Mouse (Mus musculus): ENCODE results near the gene Arhgef33. TPM values are rescaled to one million over a fixed set of nuclear protein-coding genes. Genes with fewer than 3 reads are reported as not detected.
"Not testable (repeated sequence)": the region's sequence is repeated elsewhere in the genome, so short reads cannot be mapped to it uniquely, and the experiment has no call there.

Gene Arhgef33
- 1.2 and 2.1 TPM in 2 replicates for polyA plus RNA-seq (2014; fragmentation: Nextera tagmentation; extraction: Ambion mirVana)

DNA sequence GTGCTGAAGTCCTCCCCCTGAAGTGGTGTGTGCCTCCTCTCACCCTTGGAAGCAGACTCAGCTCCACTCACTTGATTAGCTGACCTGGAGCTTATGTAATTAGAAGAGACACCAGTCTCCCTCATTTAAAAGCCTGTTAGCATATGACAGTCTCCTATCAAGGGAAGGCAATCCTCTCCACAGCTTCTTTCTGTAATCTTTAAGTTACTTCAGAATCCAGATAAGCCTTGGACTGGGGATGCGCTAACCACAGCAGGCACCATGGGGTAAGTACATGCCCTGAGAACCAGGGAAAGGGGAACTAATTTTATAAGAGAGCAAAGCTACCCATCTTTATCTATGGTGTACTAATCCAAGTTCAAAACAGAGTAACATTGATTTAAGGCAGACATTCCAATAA lies at the start of gene Arhgef33:
Gene Arhgef33, plus strand, starts transcription at position 157 of the 400 bp plus-strand sequence.
- Histone ChIP-seq H3K9ac (replicated peaks; ENCODE audit: low read depth, low read length) (no peak within 1 kb of the TSS), H3K36me3 (ENCODE audit: control insufficient read depth, insufficient read depth, low read length) (no peaks in the 10 kb centered on the region)

DNA sequence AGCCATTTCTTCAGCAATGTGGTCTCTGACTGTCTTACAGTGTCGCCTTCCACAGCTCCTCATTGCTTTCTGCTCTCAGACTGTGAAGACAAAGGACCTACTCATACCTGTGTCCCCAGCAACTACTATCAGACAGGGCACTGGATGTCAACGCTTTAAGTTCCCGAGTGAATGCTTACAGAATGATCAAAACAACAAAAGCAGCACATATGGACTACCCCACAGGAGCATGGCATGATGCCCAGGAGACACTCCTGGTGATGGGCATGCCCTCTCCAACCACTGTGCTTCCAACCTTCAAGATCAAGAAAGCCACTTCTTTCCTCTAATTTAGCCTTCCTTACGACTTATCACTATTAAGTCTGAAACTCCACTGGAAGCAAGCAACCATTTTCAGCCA lies 40.1 kb upstream of the Arhgef33 start:
- H3K36me3 ChIP-seq (ENCODE audit: control insufficient read depth, insufficient read depth, low read length) = peaks cover 62% of the 10 kb centered on the region
- H3K4me3 ChIP-seq (ENCODE audit: low read depth, low read length) = no peak overlapping the region
- H3K9ac ChIP-seq (replicated peaks; ENCODE audit: low read depth, low read length) = no peak overlapping the region
- ATAC-seq (ENCODE audit: insufficient number of reproducible peaks, insufficient read depth, low FRiP score, low read depth) = no peak
- 90% methylated on average over 4 of the region's 4 CpGs for WGBS
- no peaks in the 10 kb centered on the region for H3K27me3 ChIP-seq (ENCODE audit: control insufficient read depth, insufficient read depth, low read length)
- H3K4me2 ChIP-seq (replicated peaks; ENCODE audit: low read depth, low read length) = no peak overlapping the region
- H3K4me1 ChIP-seq (ENCODE audit: control insufficient read depth, insufficient read depth, low read length) = no peaks in the 10 kb centered on the region
- H3K9me3 ChIP-seq (ENCODE audit: control insufficient read depth, low read depth, low read length) = no peaks in the 10 kb centered on the region
- no peak overlapping the region for H3K27ac ChIP-seq (ENCODE audit: low read length)

More for the DNA sequence above, at the start of gene Arhgef33:
- ATAC-seq (ENCODE audit: insufficient number of reproducible peaks, insufficient read depth, low FRiP score, low read depth) = no peak
- no peak within 1 kb of the TSS for H3K27ac ChIP-seq (ENCODE audit: low read length)
- H3K4me1 ChIP-seq (ENCODE audit: control insufficient read depth, insufficient read depth, low read length) = no peaks in the 10 kb centered on the region
- H3K27me3 ChIP-seq (ENCODE audit: control insufficient read depth, insufficient read depth, low read length) = no peaks in the 10 kb centered on the region
- no peak within 1 kb of the TSS for H3K4me3 ChIP-seq (ENCODE audit: low read depth, low read length)
- H3K9me3 ChIP-seq (ENCODE audit: control insufficient read depth, low read depth, low read length) = no peaks in the 10 kb centered on the region
- H3K4me2 ChIP-seq (replicated peaks; ENCODE audit: low read depth, low read length) = no peak within 1 kb of the TSS
- WGBS = 84% methylated on average over 1 of the region's 1 CpGs

DNA sequence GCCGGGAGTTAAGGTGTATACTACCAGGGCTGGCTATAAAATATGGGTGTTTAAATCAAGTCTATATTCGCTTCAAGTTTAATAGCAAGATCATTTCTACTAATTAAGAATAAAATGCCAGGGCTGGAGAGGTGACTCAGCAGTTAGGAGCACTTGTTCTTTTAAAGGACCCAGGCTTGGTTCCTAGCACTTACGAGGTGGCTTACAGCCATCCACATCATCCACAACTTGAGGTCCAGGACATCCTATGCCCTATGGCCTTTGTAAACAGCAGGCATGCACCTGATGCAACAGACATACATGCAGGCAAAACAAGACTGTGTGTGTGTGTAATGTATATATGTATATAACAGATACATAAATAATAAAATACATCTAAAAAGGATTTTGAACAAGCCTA lies 39.1 kb upstream of the Arhgef33 start:
- Histone ChIP-seq H3K36me3 (ENCODE audit: control insufficient read depth, insufficient read depth, low read length) (peaks cover 59% of the 10 kb centered on the region), H3K9me3 (ENCODE audit: control insufficient read depth, low read depth, low read length) (no peaks in the 10 kb centered on the region), H3K4me3 (ENCODE audit: low read depth, low read length) (no peak overlapping the region), H3K9ac (replicated peaks; ENCODE audit: low read depth, low read length) (no peak overlapping the region), H3K27ac (ENCODE audit: low read length) (no peak overlapping the region), H3K27me3 (ENCODE audit: control insufficient read depth, insufficient read depth, low read length) (no peaks in the 10 kb centered on the region), H3K4me2 (replicated peaks; ENCODE audit: low read depth, low read length) (no peak overlapping the region), H3K4me1 (ENCODE audit: control insufficient read depth, insufficient read depth, low read length) (no peaks in the 10 kb centered on the region)
- no peak for ATAC-seq (ENCODE audit: insufficient number of reproducible peaks, insufficient read depth, low FRiP score, low read depth)
- WGBS = 93% methylated on average over 3 of the region's 3 CpGs

DNA sequence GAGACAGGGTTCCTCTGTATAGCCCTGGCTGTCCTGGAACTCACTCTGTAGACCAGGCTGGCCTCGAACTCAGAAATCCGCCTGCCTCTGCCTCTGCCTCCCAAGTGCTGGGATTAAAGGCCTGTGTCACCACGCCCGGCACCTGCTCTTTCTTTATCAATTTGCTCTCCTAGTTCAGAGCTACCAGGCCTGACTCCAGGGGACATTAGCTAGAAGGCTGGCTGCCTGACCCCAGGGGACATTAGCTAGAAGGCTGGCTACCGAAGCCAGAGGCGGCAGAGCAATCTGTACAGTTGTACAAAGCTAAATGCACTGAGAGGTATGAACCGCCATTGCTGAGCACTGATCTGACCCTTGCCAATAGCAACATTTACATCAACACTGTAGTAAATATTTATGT lies 36.6 kb upstream of the Arhgef33 start:
- not testable (repeated sequence) for H3K27ac ChIP-seq (ENCODE audit: low read length); H3K27me3 ChIP-seq (ENCODE audit: control insufficient read depth, insufficient read depth, low read length); H3K9me3 ChIP-seq (ENCODE audit: control insufficient read depth, low read depth, low read length); ATAC-seq (ENCODE audit: insufficient number of reproducible peaks, insufficient read depth, low FRiP score, low read depth); H3K4me3 ChIP-seq (ENCODE audit: low read depth, low read length); H3K4me2 ChIP-seq (replicated peaks; ENCODE audit: low read depth, low read length); H3K9ac ChIP-seq (replicated peaks; ENCODE audit: low read depth, low read length); H3K4me1 ChIP-seq (ENCODE audit: control insufficient read depth, insufficient read depth, low read length)
- H3K36me3 ChIP-seq (ENCODE audit: control insufficient read depth, insufficient read depth, low read length) = peaks cover 61% of the 10 kb centered on the region
- 97% methylated on average over 7 of the region's 7 CpGs for WGBS

DNA sequence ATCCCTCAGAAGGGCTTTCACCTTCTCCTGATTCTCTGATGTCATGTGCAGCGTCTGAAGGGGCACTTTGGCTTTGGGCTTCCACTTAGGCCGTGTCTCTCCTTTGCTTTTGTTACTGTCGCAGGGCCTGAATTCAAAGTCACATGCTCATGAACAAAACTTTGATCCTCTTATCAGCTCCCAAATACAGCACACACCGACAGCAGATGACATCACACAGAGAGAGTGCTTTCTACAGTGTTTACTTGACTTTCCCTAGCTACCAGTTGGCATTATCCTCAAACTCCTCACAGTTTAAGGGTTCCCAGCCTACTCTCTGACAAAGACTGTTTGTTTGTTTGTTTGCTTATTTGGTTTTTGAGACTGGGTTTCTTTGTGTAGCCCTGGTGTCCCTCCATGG lies 29.0 kb upstream of the Arhgef33 start:
- Histone ChIP-seq H3K9me3 (ENCODE audit: control insufficient read depth, low read depth, low read length) (no peaks in the 10 kb centered on the region), H3K4me1 (ENCODE audit: control insufficient read depth, insufficient read depth, low read length) (no peaks in the 10 kb centered on the region), H3K4me2 (replicated peaks; ENCODE audit: low read depth, low read length) (no peak overlapping the region), H3K36me3 (ENCODE audit: control insufficient read depth, insufficient read depth, low read length) (peaks cover 38% of the 10 kb centered on the region), H3K4me3 (ENCODE audit: low read depth, low read length) (no peak overlapping the region), H3K27me3 (ENCODE audit: control insufficient read depth, insufficient read depth, low read length) (no peaks in the 10 kb centered on the region), H3K9ac (replicated peaks; ENCODE audit: low read depth, low read length) (no peak overlapping the region), H3K27ac (ENCODE audit: low read length) (no peak overlapping the region)
- 86% methylated on average over 4 of the region's 4 CpGs for WGBS
- ATAC-seq (ENCODE audit: insufficient number of reproducible peaks, insufficient read depth, low FRiP score, low read depth) = no peak

DNA sequence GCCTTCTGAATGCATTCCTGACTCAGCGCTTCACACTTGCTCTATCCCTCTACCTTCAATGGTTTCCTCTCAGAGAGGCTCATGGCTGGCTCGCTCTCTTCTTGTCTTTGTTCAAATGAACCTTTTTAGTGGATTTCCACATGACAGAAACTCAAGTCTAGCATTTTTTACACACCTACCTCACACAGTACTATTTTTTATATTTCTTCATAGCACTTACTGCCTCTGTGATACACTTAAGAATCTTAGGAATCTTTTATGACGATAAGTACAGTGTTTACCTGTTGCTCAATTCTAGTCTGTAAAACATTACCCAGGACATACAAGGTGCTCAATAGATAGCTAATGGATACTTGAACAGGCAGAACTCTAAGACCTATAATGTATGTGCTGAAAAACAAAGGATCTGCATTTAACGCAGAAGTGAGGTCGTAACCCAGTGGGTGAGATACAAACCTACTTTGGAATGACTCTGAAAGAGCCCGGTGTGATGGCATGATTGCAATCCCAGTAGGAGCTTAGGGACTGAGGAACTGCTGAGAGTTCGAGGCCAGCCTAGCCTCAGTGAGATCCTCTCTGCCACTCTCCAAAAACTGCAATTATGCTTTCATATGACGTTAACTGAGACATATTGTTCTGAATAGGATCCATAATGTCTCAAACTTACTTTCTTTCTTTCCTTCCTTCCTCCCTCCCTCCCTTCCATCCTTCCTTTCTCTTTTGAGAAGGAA lies 27.7 kb upstream of the Arhgef33 start:
- no peak overlapping the region for H3K27ac ChIP-seq (ENCODE audit: low read length)
- no peaks in the 10 kb centered on the region for H3K27me3 ChIP-seq (ENCODE audit: control insufficient read depth, insufficient read depth, low read length)
- no peaks in the 10 kb centered on the region for H3K4me1 ChIP-seq (ENCODE audit: control insufficient read depth, insufficient read depth, low read length)
- WGBS = 92% methylated on average over 8 of the region's 8 CpGs
- H3K36me3 ChIP-seq (ENCODE audit: control insufficient read depth, insufficient read depth, low read length) = peaks cover 29% of the 10 kb centered on the region
- no peak overlapping the region for H3K4me3 ChIP-seq (ENCODE audit: low read depth, low read length)
- no peak overlapping the region for H3K4me2 ChIP-seq (replicated peaks; ENCODE audit: low read depth, low read length)
- no peaks in the 10 kb centered on the region for H3K9me3 ChIP-seq (ENCODE audit: control insufficient read depth, low read depth, low read length)
- no peak overlapping the region for H3K9ac ChIP-seq (replicated peaks; ENCODE audit: low read depth, low read length)
- no peak for ATAC-seq (ENCODE audit: insufficient number of reproducible peaks, insufficient read depth, low FRiP score, low read depth)

DNA sequence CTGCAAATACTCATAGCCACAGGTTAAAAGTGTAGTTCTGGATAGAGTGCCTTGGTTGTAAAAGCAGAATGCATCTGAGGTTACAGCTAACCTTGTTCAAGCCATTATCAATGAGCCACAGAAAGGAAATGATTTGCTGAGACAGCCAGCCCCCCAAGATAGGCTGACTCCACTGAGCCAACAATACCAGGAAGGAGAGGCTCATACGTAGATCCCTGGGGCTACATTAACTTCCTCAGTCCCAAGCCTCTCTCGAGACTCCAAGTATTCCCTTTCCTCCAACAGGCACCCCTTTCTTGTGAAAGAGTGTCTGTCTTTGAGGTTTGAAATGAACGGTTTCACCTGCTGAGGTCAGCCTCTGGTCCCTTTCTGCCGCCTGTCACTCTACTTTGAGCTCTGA lies 22.8 kb upstream of the Arhgef33 start:
- H3K4me3 ChIP-seq (ENCODE audit: low read depth, low read length) = no peak overlapping the region
- 84% methylated on average over 4 of the region's 4 CpGs for WGBS
- H3K9ac ChIP-seq (replicated peaks; ENCODE audit: low read depth, low read length) = no peak overlapping the region
- H3K4me2 ChIP-seq (replicated peaks; ENCODE audit: low read depth, low read length) = no peak overlapping the region
- H3K27ac ChIP-seq (ENCODE audit: low read length) = no peak overlapping the region
- H3K27me3 ChIP-seq (ENCODE audit: control insufficient read depth, insufficient read depth, low read length) = no peaks in the 10 kb centered on the region
- no peak for ATAC-seq (ENCODE audit: insufficient number of reproducible peaks, insufficient read depth, low FRiP score, low read depth)
- H3K4me1 ChIP-seq (ENCODE audit: control insufficient read depth, insufficient read depth, low read length) = peaks cover 6% of the 10 kb centered on the region; the same call in 1 of the 2 replicates
- H3K36me3 ChIP-seq (ENCODE audit: control insufficient read depth, insufficient read depth, low read length) = peaks cover 8% of the 10 kb centered on the region; the same call in 1 of the 2 replicates
- no peaks in the 10 kb centered on the region for H3K9me3 ChIP-seq (ENCODE audit: control insufficient read depth, low read depth, low read length)

DNA sequence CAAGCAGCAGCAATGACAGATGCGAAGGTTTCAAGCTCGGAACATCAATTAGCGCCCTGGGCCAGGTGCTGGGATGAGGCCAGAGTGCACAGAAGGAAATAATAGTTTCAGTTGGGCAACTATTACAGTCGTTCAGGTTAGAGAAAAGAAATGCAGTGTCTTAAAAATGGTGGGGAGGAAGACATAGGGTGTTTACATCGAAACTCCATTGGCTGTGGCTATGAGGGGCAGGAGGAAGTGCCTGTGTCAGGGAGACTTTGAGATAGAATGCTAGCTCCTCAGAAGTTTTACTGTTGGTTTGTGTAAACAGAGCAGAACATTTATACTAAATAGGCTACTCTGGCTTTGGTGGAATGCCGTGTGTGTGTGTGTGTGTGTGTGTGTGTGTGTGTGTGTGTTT lies 19.2 kb upstream of the Arhgef33 start:
- no peak for ATAC-seq (ENCODE audit: insufficient number of reproducible peaks, insufficient read depth, low FRiP score, low read depth)
- Histone ChIP-seq H3K9ac (replicated peaks; ENCODE audit: low read depth, low read length) (no peak overlapping the region), H3K4me3 (ENCODE audit: low read depth, low read length) (no peak overlapping the region), H3K27me3 (ENCODE audit: control insufficient read depth, insufficient read depth, low read length) (no peaks in the 10 kb centered on the region), H3K4me1 (ENCODE audit: control insufficient read depth, insufficient read depth, low read length) (peaks cover 6% of the 10 kb centered on the region; the same call in 1 of the 2 replicates), H3K27ac (ENCODE audit: low read length) (no peak overlapping the region), H3K9me3 (ENCODE audit: control insufficient read depth, low read depth, low read length) (no peaks in the 10 kb centered on the region), H3K36me3 (ENCODE audit: control insufficient read depth, insufficient read depth, low read length) (no peaks in the 10 kb centered on the region), H3K4me2 (replicated peaks; ENCODE audit: low read depth, low read length) (no peak overlapping the region)
- 73% methylated on average over 6 of the region's 6 CpGs for WGBS

All from stomach, embryonic 14.5 days (tissue).